Mouse (Mus musculus) gastrocnemius, postnatal 14 days (tissue): ENCODE data around the gene Stard13. TPM values are rescaled to one million over a fixed set of nuclear protein-coding genes. Genes with fewer than 3 reads are reported as not detected.
A peak's percentile ranks its signal among the peaks of the same experiment; 100 is the strongest.

ENCODE experiments used
- DNase-seq: peaks from one replicate; pipeline ENCODE4 v3.0.0; 2021; ENCODE audit warnings: mixed read lengths
- intact Hi-C: fragments of 180-260 bp; cut with DNase I; formaldehyde crosslinking; loops from one replicate; pipeline ENCODE4 v1.15.1; 2025; ENCODE audit warnings: low total_unique reads
- total RNA-seq, 2 experiments: library from RNA; stranded (reverse); gene quantifications; 2 replicates each; pipeline ENCODE4 v1.2.3; 2021

Stard13 gene
- total RNA-seq, 2 experiments from 2014 or later, result 10.9 to 13.5 TPM

DNA sequence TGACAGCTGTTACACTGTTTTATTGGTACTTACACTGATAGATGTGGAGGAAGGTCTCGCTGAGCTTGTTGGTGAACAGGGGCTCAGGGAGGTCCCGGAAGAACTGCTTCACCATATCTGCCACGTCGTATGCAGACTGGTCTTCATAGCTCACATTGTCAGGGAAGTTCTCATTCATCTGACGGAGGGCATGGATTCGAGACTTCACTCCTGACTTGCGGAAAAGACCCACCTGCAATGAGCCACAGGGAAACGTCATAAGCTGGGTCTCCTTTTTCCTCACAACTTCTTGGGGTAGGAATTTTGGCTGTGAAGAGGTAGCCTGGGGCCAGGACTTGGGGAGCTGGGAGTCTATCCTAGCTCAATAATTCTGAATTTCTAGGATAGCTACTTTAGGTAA lies 181.3 kb downstream of the Stard13 start:
- DNase-seq, result no peak
- intact Hi-C loops, result no loop called here

- intact Hi-C loops, result no loop called here
- no peak for DNase-seq
These were observed 186.1 kb downstream of the Stard13 start for GRCm38 (mm10) chr5:151047488-151047887.

GRCm38 (mm10) chr5:151046917-151047316 lies 186.7 kb downstream of the Stard13 start:
- DNase-seq, result peak; percentile 72
- intact Hi-C loops, result no loop called here

DNA sequence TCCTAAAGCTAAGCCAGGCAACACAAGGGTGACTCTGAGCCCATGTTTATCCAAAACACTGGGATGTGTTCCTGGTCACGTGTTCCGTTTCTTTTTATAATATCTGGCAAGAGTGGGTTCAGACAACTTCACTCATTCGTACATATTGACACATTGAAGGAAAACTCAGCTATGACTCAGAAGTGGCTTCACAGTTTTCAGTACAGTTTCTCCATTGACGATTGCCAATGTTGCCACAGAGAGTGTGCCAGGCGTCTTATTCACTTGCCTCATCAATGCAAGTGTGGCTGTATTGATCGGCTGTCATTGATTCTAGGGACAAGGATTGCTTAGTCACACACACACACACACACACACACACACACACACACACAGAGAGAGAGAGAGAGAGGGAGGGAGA lies 187.5 kb downstream of the Stard13 start:
- intact Hi-C loops, result no loop called here
- DNase-seq, result no peak

DNA sequence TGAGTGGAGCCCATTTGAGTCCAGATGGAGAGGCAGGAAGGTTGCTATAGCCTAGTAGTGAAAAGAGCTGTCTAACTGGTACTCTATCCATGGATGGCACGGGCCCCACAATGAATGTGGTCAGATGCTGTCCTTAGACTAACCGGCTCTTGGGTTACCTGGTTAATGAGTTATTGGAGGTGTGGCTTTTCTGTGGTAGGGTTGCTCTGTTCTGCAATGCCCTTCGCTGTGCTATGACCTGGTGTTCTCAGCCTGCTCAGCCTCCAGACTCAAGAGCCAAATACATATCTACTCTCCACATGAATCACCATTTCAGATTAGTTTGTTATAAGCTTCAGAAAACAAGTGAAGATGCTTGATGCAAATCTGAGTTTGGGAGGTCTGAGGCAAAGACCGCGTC lies 190.7 kb downstream of the Stard13 start:
- intact Hi-C loops, result no loop called here
- no peak for DNase-seq

GRCm38 (mm10) chr5:151037871-151038270 lies 195.8 kb downstream of the Stard13 start:
- no peak for DNase-seq
- intact Hi-C loops, result no loop called here

GRCm38 (mm10) chr5:151034715-151035512 lies 198.7 kb downstream of the Stard13 start:
- intact Hi-C loops, result no loop called here
- DNase-seq, result no peak

DNA sequence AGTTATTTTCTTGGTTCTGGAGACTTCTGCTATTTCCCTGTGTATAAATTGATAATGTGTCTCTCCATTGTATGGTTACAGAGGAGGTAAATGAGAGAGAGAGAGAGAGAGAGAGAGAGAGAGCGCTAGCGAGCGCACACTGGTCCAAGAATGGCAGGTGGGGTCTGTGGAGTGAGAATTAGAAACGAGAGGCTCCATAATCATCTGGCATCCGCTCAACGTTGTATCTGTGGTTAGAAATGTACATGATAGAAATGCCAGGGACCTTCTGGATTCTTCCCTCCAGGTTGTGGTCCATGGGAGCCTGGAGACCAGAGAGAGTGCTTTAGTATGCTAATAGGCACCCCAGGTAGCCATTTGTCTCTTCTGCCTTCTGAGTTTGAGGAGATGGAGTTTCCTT lies 204.7 kb downstream of the Stard13 start:
- no peak for DNase-seq
- intact Hi-C loops, result no loop called here

DNA sequence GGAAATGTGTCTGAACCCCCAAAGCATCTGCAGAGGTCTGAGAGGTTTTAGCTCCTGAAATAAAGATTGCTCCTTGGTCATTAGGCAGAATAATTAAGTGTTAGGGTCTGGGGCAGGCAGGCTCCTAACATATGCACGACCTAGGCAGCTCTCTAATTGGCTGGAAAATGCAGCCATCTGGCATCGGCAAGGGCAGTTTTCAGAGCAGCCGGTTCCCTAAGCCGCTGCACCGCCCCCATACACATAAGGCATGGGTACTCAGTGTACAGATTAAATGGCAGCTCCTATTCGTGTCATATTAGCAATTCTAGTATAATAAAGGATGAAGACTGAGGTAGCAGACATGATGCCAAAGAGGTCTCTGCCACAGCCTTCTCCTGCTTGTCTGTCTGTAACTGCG lies 206.5 kb downstream of the Stard13 start:
- intact Hi-C loops, result no loop called here

GRCm38 (mm10) chr5:151026069-151026468 lies 207.6 kb downstream of the Stard13 start:
- DNase-seq, result no peak
- intact Hi-C loops, result no loop called here

More for the DNA sequence above, 206.5 kb downstream of the Stard13 start:
- DNase-seq, result no peak

GRCm38 (mm10) chr5:151024483-151024882 lies 209.2 kb downstream of the Stard13 start:
- intact Hi-C loops, result no loop called here
- DNase-seq, result no peak

- intact Hi-C loops, result no loop called here
- peak; percentile 37 for DNase-seq
These were observed 210.2 kb downstream of the Stard13 start for GRCm38 (mm10) chr5:151023461-151023860.

GRCm38 (mm10) chr5:151022939-151023338 lies 210.7 kb downstream of the Stard13 start:
- DNase-seq, result no peak

GRCm38 (mm10) chr5:151022026-151022425 lies 211.6 kb downstream of the Stard13 start:
- intact Hi-C loops, result no loop called here
- DNase-seq, result peak; percentile 16

More at GRCm38 (mm10) chr5:151022939-151023338, 210.7 kb downstream of the Stard13 start:
- intact Hi-C loops, result no loop called here

DNA sequence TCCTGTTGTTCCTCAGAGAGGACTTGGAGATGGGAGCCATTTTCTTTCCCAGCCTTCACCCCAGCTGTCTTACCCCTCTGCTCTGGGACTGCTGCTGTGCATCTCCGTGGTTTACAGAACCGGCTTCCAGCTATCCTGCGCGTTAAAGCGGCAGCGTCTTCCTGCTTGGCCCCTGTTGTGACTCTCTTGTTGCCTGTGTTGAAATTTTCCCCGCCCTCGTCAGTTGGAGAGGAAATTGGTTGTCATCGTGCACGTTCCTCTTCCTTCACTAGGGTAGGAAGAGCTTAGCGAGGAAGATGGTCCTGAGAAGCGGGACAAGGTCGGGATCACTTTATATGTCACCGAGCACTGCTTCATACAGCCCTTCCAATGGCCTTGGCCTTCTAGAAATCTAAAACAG lies 212.8 kb downstream of the Stard13 start:
- DNase-seq, result no peak
- intact Hi-C loops, result no loop called here

DNA sequence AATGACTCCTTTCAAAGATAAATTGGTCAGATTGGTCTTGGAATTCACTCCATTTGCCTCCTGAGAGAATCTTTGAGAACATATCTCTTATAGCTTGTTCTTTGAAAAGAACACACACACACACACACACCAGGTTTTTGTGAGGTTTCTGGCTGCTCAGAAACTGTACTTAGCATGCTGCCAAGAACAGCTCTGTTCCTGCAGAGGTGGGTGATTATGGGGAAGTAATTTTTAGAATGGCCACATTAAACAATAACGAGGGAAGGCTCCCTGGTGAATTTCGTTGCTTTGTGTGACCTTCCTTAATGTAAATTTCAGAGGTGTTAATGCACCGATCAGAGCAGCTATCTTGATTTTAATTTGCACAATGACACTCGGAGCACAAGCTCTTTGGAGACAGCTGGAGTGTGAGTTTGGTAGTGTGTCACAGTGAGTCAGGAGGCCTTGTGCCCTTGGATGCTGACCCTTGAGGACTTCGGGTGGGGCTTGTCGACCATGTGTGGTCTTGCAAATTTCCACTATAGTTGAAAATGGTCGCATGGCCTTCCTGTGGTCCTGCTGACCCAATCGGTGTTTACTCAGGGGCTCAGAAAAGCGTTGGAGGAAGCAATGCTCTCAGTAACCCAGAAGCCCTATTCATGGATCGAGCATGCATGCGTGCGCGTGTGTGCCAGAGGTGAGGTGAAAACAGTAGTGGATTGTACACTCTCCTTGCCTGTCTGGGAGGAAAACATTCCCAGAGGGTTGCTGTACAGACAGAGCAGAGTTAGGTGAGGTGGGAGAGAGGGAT lies 213.4 kb downstream of the Stard13 start:
- intact Hi-C loops, result no loop called here
- no peak for DNase-seq

DNA sequence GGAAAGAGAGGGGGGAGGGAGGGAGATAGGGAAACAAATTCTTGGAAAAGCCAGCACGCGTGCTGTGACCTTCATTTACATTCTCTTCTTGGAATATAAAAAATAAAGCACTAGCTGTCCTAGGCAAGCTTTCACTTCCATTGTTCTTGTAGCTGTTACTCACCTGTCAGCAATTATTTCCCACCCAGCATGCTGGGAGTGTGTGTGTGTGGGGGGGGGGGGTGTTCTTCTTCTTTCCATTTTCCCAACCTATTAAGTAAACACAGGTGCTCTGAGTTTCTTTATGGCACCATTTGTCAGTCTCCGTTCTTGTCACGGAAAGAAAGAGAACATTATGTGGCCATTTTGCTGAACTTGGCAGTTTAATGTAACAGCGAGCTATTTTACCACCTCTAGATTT lies 214.7 kb downstream of the Stard13 start:
- DNase-seq, result no peak
- intact Hi-C loops, result no loop called here

DNA sequence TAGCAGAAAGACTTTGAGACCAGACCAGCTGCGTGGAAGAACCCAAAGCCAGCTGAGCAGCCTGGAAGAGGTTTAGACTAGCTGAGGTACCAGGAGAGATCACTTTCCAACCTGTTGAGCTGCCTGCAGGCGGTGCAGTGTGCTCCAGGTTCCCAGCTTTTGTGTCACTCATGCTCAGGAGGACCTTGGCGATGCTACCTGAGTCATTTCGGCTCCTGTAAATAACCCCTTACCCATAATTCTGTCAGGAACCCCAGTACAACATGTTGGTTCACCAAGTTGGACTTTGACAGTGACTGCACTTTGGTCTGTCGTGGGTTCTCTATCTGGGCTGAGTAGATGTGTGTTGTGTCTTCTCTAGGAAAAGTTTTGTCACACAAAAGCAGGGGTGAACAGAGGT lies 215.2 kb downstream of the Stard13 start:
- DNase-seq, result no peak
- intact Hi-C loops, result no loop called here

- intact Hi-C loops, result no loop called here
- DNase-seq, result no peak
These were observed 229.3 kb downstream of the Stard13 start for GRCm38 (mm10) chr5:151004216-151004755.

GRCm38 (mm10) chr5:151002051-151002450 lies 231.6 kb downstream of the Stard13 start:
- DNase-seq, result no peak
- intact Hi-C loops, result no loop called here

- no peak for DNase-seq
- intact Hi-C loops, result no loop called here
These were observed 232.5 kb downstream of the Stard13 start for GRCm38 (mm10) chr5:151001111-151001510.
